Mouse (Mus musculus): ENCODE data around the gene Lipt2.

The Lipt2 gene

GRCm38 (mm10) chr7:100159105-100159841 lies at the start of gene Lipt2:
TSS of gene Lipt2 (plus strand) at chr7:100159277.
- peak; percentile 89 for DNase-seq

- no peak for DNase-seq
These were observed 47.6 kb upstream of the Lipt2 start for GRCm38 (mm10) chr7:100111506-100111905.

GRCm38 (mm10) chr7:100113821-100114220 lies 45.3 kb upstream of the Lipt2 start:
- DNase-seq, result no peak

- no peak for DNase-seq
These were observed 44.8 kb upstream of the Lipt2 start for GRCm38 (mm10) chr7:100114279-100114678.

GRCm38 (mm10) chr7:100120791-100121261 lies 38.3 kb upstream of the Lipt2 start:
- no peak for DNase-seq

- peak; percentile 99 for DNase-seq
These were observed 37.7 kb upstream of the Lipt2 start, which contains the start of gene Pold3 for GRCm38 (mm10) chr7:100121376-100121789. TSS of gene Pold3 (minus strand) at chr7:100121565.

GRCm38 (mm10) chr7:100123486-100123885 lies 35.6 kb upstream of the Lipt2 start:
- DNase-seq, result peak; percentile 50

GRCm38 (mm10) chr7:100124211-100124610 lies 34.9 kb upstream of the Lipt2 start:
- peak; percentile 77 for DNase-seq

GRCm38 (mm10) chr7:100125166-100125565 lies 33.9 kb upstream of the Lipt2 start:
- DNase-seq, result no peak

GRCm38 (mm10) chr7:100126514-100126913 lies 32.6 kb upstream of the Lipt2 start:
- DNase-seq, result no peak

- no peak for DNase-seq
These were observed 30.6 kb upstream of the Lipt2 start for GRCm38 (mm10) chr7:100128262-100129041.

- DNase-seq, result no peak
These were observed 28.5 kb upstream of the Lipt2 start for GRCm38 (mm10) chr7:100130592-100130991.

GRCm38 (mm10) chr7:100132379-100132778 lies 26.7 kb upstream of the Lipt2 start:
- DNase-seq, result no peak

- DNase-seq, result no peak
These were observed 22.0 kb upstream of the Lipt2 start for GRCm38 (mm10) chr7:100137038-100137437.

GRCm38 (mm10) chr7:100138075-100138474 lies 21.0 kb upstream of the Lipt2 start:
- DNase-seq, result no peak

- no peak for DNase-seq
These were observed 18.5 kb upstream of the Lipt2 start for GRCm38 (mm10) chr7:100140591-100140990.

GRCm38 (mm10) chr7:100148586-100148985 lies 10.5 kb upstream of the Lipt2 start:
- DNase-seq, result no peak

GRCm38 (mm10) chr7:100150086-100150485 lies 9.0 kb upstream of the Lipt2 start:
- no peak for DNase-seq

- DNase-seq, result no peak
These were observed 8.5 kb upstream of the Lipt2 start for GRCm38 (mm10) chr7:100150626-100151025.

- no peak for DNase-seq
These were observed 1.4 kb upstream of the Lipt2 start for GRCm38 (mm10) chr7:100157669-100158068.

GRCm38 (mm10) chr7:100160006-100160405 lies 929 bp downstream of the Lipt2 start:
- peak; percentile 11 for DNase-seq

- DNase-seq, result no peak
These were observed 4.4 kb downstream of the Lipt2 start for GRCm38 (mm10) chr7:100163506-100163905.

GRCm38 (mm10) chr7:100168654-100169053 lies 9.6 kb downstream of the Lipt2 start:
- DNase-seq, result no peak

- DNase-seq, result no peak
These were observed 11.7 kb downstream of the Lipt2 start for GRCm38 (mm10) chr7:100170756-100171155.
